Mouse (Mus musculus): ENCODE data around the gene Aqp9.

DNA sequence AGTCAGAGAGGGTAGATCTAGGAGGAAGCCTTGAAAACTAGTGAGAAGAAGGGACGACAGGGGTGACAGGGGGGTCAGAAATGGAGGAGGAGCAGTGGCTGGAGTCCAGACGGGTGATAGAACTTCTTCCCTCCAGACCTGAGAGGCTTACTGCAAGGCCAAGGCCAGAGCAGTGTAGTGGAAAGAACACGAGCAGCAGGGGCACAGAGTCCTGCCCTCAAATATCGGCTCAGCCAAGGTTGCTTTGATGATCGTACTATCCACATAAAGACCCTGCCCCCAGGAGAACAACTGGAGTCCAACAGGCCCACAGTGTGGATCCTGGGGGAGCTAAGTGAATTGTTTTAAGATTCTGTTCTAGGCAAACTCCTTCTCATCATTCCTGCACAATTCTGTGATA lies 33.4 kb downstream of the Aqp9 start:
- TF ChIP-seq CTCF (IDR thresholded peaks at IDR 0.05; ENCODE audit: low read depth) (no peak), EP300 (IDR thresholded peaks at IDR 0.05; ENCODE audit: low read depth) (no peak)
